Mouse (Mus musculus) E14TG2a.4 (cell line): ENCODE data around the gene Prss16.
A peak's percentile ranks its signal among the peaks of the same experiment; 100 is the strongest.

ENCODE experiments used
- CTCF ChIP-seq: conservative IDR thresholded peaks from 2 replicates; pipeline ENCODE4 v1.5.1; 2014; ENCODE audit warnings: low read length
- NANOG ChIP-seq: IDR thresholded peaks from 2 replicates; pipeline ENCODE4 v1.6.1; 2014; ENCODE audit warnings: borderline replicate concordance, low read length, mixed read lengths

GRCm38 (mm10) chr13:21974221-21974725, 35.3 kb downstream of the Prss16 start:
- TF ChIP-seq CTCF (peak; percentile 74), NANOG (no peak)
